Mouse (Mus musculus) granulocyte monocyte progenitor cell, adult 5-6 weeks (primary cell): ENCODE data around the gene Dmrta2. TPM values are rescaled to one million over a fixed set of nuclear protein-coding genes. Genes with fewer than 3 reads are reported as not detected.
A peak's percentile ranks its signal among the peaks of the same experiment; 100 is the strongest.

Experiments
- ATAC-seq: replicated peaks from 2 replicates; pipeline ENCODE4 v1.8.0; 2016; ENCODE audit warnings: mild to moderate bottlenecking, moderate TSS enrichment, inconsistent platforms; ENCODE audit not compliant: poor library complexity, severe bottlenecking
- total RNA-seq, 2 experiments: library from RNA; stranded (forward) in 1 of 2; stranded (reverse) in 1 of 2; fragments of 200-712, 200-1000 nt in 1 of 2; fragments of >200 nt in 1 of 2; fragmentation: Nextera tagmentation in 1 of 2; gene quantifications; 2 replicates each; pipeline ENCODE4 v1.2.3; 2014 to 2017

Dmrta2 gene
- total RNA-seq (2014; fragmentation: Nextera tagmentation) (not detected in 2 replicates), total RNA-seq (2017) (not detected in 2 replicates)

DNA sequence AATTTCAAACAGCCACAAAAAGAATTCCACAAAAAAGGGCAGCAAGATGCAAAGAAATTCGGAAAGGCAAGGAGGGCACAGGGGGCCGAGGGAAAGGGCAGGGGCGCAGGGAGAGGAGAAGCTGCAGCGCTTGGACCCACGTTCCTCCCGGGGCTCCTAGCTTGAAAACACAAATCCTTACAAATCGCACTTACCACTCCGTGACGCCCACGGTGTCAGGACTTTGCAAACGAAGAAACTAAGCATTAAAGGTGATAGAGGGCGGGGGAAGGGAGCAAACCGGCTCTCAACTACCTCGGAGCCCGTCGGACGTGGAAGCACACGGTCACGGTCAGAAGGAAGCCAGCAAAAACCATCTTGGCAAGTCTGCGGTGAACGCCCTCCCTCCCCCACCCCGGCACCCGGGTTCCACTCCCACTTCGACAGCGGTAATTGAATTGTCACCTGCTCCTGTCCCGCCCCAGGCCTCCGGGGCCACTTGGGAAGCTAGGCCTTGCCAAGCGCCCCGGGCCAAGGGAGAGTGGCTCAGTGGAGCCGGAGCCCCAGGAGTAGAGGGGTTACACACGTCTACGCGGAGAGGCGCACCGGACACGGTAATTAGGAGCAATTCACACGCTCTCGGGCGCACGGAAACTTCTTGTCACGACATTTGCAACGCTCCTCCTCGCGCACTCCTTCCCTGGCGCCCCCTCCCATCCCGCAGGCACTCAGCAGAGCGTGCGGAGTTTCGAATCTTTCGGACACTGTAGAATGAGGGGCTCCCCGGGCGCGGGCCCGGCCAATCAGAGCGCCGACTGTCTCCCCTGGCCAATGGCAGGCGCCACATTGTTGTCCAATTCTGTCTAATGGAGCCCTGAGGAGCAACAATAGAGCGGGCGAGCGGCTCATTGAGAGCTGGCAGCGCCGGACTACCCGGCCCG lies at the start of gene Dmrta2:
Gene Dmrta2, plus strand, starts transcription at position 906 of the 920 bp plus-strand sequence.
- ATAC-seq, result no peak

DNA sequence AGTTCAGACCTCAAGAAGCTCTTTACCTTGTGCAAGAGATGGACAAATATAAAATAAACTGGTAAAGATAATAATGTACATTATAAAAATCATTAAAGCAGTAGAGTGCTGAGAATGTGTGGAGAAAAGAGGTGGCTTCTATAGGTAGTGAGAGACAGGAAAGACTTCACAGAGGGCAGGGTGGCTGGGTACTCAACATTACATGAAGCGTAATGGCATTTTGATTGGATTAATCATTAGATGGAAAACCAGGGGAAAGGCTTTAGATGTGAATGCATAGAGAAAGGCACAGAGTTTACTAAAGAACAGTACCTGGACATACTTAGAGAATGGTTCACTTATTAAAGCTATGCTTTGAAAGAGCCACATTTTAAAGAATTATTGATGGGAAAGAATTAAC lies 48.8 kb upstream of the Dmrta2 start:
- ATAC-seq, result no peak

DNA sequence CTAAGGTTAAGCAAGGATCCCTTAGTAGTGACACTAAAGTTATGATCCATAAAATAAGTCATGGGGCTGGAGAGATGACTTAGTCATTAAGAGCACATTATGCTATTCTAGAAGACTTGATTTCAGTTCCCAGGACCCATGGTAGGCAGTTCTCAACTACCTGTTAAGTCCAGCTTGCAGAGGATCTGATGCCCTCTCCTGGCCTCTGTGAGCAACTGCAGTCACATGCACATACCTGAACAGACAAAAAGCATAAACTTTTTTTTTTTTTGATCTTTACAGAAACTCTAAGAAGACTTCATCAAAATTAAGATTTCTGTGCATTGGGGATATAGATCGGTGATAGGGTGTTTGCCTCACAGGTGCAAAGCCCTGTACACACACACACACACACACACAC lies 47.4 kb upstream of the Dmrta2 start:
- no peak for ATAC-seq

DNA sequence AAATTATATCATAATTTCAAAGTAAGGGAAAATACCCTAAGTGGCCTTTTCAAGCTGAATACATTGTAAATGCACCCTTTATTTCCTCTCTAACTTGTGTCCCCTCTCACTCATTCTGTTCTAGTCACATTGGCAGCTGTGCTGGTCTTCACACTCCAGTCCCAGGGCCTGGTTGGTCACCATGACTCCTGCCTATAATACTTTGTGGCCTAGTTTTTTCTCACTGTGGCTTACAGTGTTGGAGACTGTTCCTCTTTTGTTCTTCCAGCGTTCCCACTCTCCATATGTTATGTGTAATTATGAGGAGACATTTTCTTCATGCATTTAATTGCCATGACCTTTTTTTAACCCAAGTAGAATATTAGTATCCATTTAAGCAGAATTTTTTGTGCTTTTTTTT lies 46.9 kb upstream of the Dmrta2 start:
- ATAC-seq, result no peak

DNA sequence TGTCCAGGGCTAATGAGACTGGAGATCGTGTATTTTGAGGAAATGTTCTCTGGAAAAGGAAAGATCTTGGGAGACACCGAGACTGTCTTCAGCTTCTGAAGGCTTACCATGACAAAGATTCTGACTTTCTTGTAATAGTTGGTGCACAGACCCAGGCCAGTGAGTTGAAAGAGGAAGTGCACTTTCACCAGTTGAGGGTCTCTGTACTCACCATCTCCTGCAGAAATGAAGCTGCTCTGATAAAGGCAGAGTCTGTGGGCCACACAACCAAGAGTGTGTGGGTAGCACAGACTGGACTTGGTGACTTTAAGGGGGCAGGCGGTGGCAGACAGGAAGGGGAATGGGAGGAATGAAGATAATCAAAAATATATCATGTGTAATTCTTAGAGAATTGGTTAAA lies 41.3 kb upstream of the Dmrta2 start:
- ATAC-seq, result peak; percentile 50; the same call in 1 of the 2 replicates

DNA sequence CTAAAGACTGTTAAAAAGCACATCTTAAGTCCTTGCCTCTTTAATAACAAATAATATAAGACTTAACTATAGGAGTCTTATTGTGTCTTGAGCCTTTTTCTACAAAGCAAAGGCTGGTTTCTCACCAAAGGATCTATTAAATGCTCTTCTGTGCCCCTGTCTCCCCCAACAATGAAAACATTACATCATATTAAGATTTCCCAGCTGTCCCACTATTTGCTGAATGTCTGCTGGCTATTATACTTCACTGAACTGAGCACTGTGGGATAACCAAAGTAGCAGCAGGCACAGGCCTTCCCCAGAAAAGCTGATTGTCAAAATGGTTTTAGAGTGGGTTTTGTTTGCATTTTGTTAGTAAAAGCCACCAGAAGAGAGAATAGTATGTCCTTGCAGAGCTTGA lies 38.6 kb upstream of the Dmrta2 start:
- no peak for ATAC-seq

DNA sequence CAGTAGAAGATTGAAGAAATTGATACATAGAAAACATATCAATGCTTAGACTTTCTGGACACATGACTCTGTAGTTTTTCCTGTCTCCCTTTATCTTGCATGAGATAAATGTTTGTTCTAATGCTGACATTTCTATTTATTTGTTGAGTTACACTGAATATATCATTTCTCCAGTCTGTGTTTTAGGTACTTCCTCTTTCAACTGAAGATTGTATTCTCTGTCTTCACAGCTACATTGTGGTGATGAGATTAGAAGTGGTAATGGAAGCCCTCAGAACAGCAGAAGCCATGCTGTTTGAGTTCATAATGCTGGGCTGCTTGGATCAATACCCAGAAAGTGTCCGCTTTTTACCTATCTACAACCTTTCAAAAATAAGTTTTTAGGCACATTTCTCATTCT lies 32.3 kb upstream of the Dmrta2 start:
- no peak for ATAC-seq

DNA sequence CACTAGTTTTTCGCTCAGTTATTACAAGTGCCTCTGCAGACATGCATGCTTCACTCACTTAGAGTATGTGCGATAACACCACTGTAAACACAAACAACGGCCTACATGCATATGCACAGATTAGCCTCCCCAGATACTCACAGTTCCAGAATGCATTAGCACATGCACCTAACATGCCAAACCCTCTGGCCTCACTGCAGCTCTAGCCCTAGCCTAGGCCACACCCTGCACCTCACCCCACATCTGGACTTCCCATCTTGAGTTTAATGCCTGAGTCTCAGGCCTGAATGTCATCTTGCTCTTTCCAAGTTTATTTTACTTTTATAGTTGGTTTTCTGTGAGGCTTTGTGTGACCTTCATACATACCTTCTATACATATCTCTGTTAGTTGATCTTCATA lies 28.5 kb upstream of the Dmrta2 start:
- ATAC-seq, result no peak

DNA sequence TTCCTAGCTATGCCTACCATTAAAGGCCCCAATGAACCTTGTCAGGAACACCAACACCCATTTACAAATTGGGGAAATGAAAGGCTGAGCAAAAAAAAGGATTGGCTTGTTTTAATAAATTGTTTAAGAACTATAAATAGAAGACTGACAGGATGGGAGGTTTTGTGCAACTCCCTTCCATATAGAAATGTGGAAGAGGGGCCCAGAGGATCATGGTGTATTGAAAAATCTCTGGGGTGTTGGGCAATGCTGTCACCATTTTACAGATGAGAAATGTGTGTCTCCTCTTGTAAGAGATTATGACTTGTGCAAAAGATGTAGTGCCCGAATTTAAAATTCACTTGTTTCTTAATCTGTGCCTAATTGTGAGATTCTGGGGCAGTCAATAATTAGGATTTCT lies 24.3 kb upstream of the Dmrta2 start:
- peak; percentile 89 for ATAC-seq

DNA sequence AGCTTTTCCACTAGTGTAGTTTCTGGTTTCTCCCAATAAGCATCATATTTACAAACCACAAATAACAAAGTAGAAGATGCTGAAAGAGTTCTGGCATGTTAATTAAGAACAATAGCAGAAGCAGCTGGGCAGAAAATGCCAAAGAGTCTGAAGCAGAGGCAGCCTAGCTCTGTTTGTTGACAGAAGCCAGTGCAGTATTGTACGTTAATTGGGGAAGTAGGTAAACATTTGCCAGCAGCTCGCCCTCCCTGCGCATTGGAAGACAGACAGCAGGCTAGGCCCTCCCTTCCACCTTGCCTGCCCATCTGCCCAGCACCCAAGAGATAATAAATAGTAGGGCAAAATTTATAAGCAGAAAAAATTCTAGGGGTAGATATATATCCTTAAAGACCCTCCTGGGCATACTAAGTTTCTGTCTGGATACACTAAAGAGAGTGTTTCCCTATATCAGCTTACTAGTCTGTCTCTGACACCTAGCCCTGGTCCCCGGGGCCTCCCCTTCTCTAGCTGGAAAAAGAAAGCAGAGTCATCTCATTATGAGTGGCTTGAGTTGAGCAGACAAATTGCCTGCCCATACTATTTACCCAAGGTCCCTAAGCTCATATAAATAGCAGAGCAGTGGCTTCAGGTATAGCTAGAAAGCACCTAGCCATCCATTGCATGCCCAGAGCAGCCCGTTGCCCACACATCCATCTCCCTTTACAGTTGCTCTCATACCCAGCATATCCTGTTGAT lies 17.5 kb upstream of the Dmrta2 start:
- ATAC-seq, result no peak

DNA sequence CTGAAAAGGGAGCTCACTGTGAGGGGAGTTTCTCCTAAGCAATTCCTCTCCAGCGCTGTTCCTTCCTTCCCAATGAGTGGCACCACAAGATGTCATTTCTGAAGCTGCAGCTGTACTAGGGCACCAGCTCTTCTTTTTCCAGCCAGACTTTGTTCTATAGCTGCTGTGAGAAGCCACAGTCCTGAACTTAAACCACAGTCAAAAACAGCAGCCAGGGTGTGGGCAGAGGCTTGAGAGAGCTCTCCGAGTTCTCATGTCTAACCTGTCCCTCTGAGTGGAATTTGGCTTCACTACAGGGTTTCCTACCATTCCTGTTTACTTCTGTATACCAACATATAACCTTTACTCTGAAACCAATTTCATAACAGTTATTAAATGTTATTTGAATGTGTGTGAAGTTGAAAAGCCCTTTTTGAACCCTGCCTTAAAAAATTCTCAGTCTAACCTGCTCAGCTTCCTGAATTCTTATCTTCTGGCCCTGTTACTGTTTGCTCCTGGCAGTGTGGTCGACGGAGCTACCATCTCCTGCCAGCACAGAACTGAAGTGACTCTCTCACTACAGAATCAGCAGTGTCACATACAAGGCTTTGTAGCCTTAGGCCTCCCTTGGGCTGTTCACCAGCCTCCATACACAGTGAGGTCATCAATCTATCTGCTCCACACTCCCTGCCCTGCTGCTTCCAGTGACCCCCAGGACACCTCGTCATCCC lies 14.1 kb upstream of the Dmrta2 start:
- ATAC-seq, result no peak

DNA sequence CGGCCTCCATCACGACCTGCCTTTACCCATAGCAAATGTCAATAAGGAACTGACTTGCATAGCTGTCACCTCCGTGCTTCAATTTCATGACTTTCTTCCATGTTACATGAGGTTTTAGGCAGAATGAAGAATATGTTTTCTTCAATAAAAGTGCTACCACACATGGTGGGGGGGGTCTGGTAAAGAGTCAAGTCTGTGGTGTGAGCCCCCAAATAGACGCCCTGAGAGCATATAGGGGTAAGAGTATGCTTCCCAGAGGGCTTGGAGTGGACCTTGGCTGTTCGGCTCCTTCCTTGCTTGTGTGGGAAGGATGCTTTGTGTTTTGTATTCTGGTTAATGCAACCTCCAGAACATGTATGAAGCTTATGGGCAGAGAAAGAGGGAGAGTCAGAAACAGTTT lies 8.3 kb upstream of the Dmrta2 start:
- ATAC-seq, result no peak

DNA sequence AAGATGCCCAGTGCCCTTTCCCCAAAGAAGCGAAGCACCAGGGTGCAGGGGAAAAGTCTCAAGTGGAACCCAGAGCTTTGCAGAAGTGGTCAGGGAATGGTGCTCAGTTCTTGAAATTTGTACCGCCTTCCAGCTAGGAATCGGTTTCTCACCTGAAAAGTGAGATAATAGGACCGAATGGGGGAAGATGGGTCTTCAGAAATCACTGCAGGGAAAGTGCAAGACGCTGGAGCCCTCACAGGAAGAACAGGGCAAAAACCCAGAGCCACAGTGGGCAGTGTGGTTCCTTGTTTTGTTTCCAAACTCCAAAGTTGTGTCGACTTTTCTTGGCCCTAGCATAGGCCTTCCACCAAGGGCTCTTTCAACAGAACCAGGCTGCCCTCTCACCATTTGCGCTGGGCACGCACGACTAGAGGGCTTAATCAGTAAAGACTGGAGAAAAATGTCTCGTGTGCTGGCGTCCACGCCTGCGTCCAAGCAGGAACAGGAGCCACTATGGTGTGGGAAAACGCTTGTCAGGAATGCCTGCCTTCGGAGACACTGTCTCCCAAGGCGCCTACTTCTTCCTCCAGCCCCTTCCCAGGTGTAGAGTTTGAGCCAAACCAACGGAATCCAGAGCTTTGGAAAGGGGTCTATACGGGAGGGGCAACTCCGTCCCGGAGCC lies 3.7 kb upstream of the Dmrta2 start:
- no peak for ATAC-seq

DNA sequence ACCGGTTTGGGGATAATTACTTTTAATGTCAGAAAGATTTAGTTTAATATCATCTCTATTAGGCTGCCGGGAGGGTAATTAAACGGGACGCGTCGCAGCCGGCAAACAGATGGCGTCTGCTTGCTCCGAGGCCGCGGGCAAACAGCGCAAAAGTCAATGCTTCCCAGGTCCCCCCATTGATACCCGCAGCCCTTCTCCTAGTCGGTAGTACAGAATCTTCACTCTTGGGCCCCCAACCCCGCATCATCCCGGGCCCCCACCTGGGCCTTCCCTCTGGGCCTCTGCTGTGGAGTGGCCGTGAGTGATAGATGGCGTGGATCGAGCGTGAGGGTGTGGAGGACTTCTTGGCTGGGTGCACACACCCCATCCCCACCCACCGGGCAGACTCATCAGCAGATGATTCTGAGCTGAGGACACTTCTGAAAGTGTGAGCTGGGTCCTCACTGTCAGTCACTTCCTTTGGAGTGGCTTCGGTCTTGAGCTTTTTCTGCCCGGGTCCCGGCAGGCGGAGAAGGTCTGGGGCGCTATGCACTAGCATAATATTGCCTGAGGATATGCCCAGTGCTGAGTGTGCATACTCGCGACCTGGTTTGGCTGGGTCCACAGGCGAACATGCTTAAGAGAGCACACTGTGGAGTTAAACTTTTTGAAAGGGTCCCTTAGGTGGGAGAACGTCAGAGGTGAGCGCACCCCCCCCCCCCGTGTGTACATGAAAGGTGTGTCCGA lies 3.0 kb upstream of the Dmrta2 start:
- no peak for ATAC-seq

DNA sequence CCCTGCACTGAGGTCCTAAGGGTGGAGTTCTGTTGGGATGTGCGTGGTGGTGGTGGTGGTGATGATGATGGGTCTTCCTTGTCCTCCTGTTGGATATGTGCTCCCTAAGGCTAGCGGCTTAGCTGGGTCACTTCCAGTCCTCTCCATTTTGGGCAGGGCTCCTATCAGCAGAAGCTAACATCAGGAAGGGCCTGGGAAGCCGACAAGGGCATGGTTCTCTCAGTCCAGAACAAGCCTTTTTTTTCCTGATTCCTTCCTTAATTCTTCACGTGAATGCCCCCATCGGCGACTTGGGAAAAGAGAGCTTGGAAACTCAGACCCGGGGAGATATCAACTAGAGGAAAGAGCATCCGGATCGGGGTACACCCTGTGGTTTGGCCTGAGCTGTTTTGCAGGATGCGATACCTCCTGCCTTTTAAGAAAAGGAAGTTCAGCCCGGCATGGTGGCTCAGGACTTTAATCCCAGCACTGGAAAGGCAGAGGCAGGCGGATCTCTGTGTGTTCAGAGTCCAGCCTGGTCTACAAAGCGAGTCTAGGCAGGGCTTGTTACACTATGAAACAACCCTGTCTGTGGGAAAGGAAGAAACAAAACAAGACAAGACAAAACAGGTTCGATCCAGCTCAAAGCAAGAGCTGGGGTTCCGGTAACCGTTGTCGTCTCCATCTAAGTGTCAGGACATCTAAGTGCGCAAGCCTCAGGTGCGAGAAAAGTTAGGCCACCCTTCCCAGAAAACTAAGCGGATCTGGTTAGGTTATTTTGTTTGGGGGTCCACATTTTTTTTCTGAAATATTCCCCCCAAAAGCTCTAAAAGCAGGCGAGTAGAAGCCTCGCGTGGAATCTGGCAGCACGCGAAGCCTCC lies 2.2 kb upstream of the Dmrta2 start:
- no peak for ATAC-seq

DNA sequence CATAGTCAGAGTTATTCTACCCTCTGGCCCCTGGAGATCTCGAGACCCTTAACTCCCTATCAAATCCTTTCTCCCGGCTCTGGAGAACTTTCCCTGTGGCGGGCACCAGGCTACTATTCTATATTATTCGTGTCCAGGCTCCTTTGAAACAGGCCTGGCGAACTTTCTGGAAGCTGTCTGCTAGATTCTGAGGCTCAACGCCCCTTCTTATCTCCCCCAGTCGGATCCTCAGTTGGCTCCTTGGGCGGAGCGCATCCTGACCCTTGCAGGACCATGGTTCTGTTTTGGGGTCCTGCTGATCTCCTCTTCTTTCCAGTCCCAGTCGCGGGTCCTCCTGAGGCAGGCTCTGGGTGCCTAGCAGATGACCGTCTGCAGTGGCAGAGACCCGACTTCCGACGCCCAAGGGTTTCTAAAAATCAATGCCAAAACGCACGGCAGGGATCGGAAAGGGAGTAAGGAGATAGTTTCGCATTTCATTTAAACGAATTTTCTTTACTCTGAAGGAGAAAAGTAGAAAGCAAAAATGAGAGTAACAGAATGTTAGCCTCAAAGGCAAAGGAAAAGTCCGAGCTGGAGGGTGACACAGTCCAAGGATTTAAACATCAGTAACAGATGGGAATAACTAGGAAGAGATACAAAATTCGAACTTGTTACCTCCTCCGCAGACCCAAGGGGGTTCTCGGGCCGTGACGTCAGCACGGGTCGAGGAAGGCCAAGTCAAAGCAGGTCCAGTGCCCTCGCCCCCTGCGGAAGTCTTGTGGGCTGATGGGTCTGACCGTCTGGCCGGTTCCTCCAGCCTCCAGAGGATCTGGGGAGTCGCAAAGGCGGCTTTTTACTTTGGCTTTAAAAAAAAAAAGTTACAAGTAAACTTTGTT lies 1.3 kb upstream of the Dmrta2 start:
- no peak for ATAC-seq

DNA sequence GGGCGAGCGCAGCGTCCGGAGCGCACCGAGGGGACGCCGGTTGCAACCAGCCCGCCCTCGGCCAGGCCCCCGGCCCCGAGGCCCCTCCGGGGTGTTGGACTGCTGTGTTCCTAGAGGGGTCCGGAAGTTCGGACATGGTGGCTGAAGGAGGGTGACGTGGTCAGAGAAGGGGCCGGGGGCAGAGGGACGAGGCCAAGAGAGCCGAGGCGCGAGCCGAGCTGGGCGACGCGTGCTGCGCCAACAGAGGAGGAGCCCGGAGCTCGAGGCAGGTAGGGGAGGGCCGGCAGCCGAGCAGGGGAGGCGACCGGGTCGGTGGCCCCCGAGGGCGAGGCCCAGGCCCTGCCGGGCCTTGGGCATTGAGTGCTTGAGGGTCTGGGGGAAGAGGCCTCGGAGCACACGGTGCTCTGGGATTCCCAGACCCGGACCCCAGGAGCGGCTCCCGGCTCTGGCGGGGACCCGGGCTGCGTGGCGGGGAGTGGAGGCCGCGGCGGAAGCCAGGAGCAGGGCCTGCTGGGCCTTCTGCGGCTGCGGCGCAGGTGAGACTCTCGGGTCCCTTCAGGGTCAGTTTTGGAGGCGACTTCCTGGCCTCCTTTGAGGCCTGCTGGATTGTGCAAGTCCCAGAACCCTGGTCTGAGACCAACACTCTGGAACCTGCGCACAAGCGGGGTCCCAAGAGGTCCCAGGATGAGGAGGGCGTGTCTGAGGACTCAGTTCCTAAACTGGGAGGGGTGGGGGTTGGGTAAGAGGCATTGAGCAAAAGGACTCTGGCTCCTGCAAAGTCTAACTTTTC lies 410 bp downstream of the Dmrta2 start:
- 0 out of 2 replicates have a peak, but pooled peaks have one; percentile 15 for ATAC-seq
